Mouse (Mus musculus) hindbrain, embryonic 11.5 days (tissue): ENCODE data around the gene Sgms2. TPM values are rescaled to one million over a fixed set of nuclear protein-coding genes. Genes with fewer than 3 reads are reported as not detected.
A peak's percentile ranks its signal among the peaks of the same experiment; 100 is the strongest.
"Not testable (repeated sequence)": the region's sequence is repeated elsewhere in the genome, so short reads cannot be mapped to it uniquely, and the experiment has no call there.

Experiments used
- ATAC-seq: fragments of 200-750 bp; cut with Nextera tagmentation; 2 replicates; pipeline ENCODE4 v1.8.0; 2017; ENCODE audit warnings: mild to moderate bottlenecking, moderate TSS enrichment, moderate library complexity; ENCODE audit not compliant: low FRiP score
- DNase-seq: peaks from one replicate; pipeline ENCODE4 v3.0.0-alpha.2; 2015; ENCODE audit warnings: low spot score
- H3K27ac ChIP-seq: fragments of 300-500 bp; sonication (generic); 2 replicates; pipeline ENCODE4 v1.5.1; 2014; ENCODE audit warnings: mild to moderate bottlenecking, low read depth, low read length
- H3K27me3 ChIP-seq: fragments of 300-500 bp; sonication (generic); 2 replicates; pipeline ENCODE4 v1.6.1; 2014; ENCODE audit warnings: mild to moderate bottlenecking, low read length, moderate library complexity, mixed read lengths; ENCODE audit not compliant: control insufficient read depth, insufficient read depth
- H3K36me3 ChIP-seq: fragments of 300-500 bp; sonication (generic); 2 replicates; pipeline ENCODE4 v1.6.1; 2014; ENCODE audit warnings: mild to moderate bottlenecking, low read length, moderate library complexity, mixed read lengths; ENCODE audit not compliant: control insufficient read depth, insufficient read depth
- H3K4me1 ChIP-seq: fragments of 300-500 bp; sonication (generic); replicated peaks from 2 replicates; pipeline ENCODE4 v1.6.1; 2014; ENCODE audit warnings: low read length, mixed read lengths; ENCODE audit not compliant: control insufficient read depth, insufficient read depth
- H3K4me2 ChIP-seq: fragments of 300-500 bp; sonication (generic); replicated peaks from 2 replicates; pipeline ENCODE4 v1.6.1; 2014; ENCODE audit warnings: mild to moderate bottlenecking, low read depth, low read length
- H3K4me3 ChIP-seq: fragments of 300-500 bp; sonication (generic); 2 replicates; pipeline ENCODE4 v1.5.1; 2014; ENCODE audit warnings: low read depth, low read length
- H3K9ac ChIP-seq: fragments of 300-500 bp; sonication (generic); 2 replicates; pipeline ENCODE4 v1.6.1; 2014; ENCODE audit warnings: low read depth, low read length
- H3K9me3 ChIP-seq: fragments of 300-500 bp; sonication (generic); 2 replicates; pipeline ENCODE4 v1.6.1; 2016; ENCODE audit warnings: low read length; ENCODE audit not compliant: control insufficient read depth
- WGBS: fragments of 180-500 bp; shearing (Covaris S2); extraction: QIAGEN DNeasy Blood & Tissue Kit; methylation state at CpG from one replicate; pipeline ENCODE4 v1.1.7; 2014; 5-methylcytosine and 5-hydroxymethylcytosine counted together
- polyA plus RNA-seq: library from polyadenylated mRNA; unstranded; fragments of >200 nt; fragmentation: Nextera tagmentation; extraction: Ambion mirVana; gene quantifications from 2 replicates; pipeline ENCODE4 v1.2.1, GENCODE M21; 2014

Gene Sgms2
- polyA plus RNA-seq, 1 experiment from 2014 or later: 1.0 TPM

DNA sequence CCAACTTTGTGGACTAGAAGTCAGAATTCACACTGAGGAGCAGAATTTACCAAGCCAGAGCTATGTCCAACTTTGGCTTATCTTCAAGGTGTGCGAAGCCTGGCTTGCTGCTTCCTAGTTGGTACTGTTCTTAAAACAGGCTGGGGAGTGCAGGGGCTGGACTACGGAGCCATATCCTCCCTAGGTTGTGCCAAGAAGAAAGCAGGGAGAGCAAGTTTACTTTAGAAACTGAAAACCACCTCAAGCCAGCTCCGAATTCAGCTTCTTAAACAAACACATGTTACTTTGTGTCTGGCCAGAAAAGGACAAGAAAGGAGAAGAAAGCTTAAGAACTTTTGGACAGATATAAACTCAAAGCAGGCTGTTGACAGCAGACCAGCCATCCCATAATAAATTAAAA is 150.3 kb downstream of the Sgms2 start:
- DNase-seq: no peak
- no peak overlapping the region for H3K27ac ChIP-seq
- H3K9me3 ChIP-seq: no peaks in the 10 kb centered on the region
- no peaks in the 10 kb centered on the region for H3K36me3 ChIP-seq
- no peaks in the 10 kb centered on the region for H3K4me1 ChIP-seq
- no peak for ATAC-seq
- WGBS: 73% methylated on average over 3 of the region's 3 CpGs
- H3K9ac ChIP-seq: no peak overlapping the region
- no peaks in the 10 kb centered on the region for H3K27me3 ChIP-seq
- no peak overlapping the region for H3K4me2 ChIP-seq
- H3K4me3 ChIP-seq: no peak overlapping the region

DNA sequence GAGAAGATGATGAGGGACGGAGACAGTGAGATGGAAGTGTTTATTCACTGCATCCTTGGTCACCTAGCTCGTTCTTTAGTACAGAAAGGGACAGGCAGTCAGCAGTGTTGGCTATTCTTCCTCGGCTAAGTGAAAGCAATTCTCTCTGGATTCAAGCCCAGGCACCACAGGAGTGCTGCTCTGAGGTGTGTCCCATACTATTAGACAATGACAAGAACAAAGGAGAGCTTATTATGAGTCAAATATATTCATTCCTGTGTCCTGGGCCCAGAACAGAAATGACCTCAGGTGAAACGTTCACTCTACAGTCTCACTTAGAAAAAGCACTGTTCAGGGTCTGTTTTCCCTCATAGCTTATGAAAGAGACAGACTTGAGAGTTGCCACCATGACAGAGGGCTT is 151.9 kb downstream of the Sgms2 start:
- no peak for ATAC-seq
- no peaks in the 10 kb centered on the region for H3K27me3 ChIP-seq
- H3K9me3 ChIP-seq: no peaks in the 10 kb centered on the region
- no peak overlapping the region for H3K4me3 ChIP-seq
- no peak overlapping the region for H3K27ac ChIP-seq
- no peak for DNase-seq
- 78% methylated on average over 4 of the region's 4 CpGs for WGBS
- H3K4me1 ChIP-seq: no peaks in the 10 kb centered on the region
- no peaks in the 10 kb centered on the region for H3K36me3 ChIP-seq
- no peak overlapping the region for H3K9ac ChIP-seq
- no peak overlapping the region for H3K4me2 ChIP-seq

DNA sequence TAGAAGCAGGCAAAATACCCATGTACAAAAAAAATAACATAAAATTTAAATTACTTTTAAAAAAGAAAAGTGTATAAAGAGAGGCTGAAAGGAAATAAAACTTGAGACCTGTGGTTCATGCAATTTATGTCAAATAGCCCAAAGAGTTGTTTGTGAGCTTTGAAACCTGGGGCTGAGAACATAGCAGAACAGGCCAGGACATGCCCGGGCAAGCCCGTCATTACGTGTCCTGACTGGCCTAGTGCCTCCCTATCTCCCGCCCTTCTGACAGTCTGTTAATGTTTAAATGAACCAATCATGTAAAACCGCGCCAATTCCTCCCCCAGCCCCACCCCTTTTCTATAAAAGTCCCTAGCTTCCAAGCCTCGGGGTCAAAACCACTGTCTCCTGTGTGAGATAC is 153.5 kb downstream of the Sgms2 start:
- not testable (repeated sequence) for H3K4me3 ChIP-seq, H3K4me1 ChIP-seq, H3K27ac ChIP-seq, H3K36me3 ChIP-seq, H3K27me3 ChIP-seq, ATAC-seq, H3K9me3 ChIP-seq, H3K9ac ChIP-seq, DNase-seq, H3K4me2 ChIP-seq
- 100% methylated on average over 1 of the region's 7 CpGs for whole genome bisulfite sequencing

DNA sequence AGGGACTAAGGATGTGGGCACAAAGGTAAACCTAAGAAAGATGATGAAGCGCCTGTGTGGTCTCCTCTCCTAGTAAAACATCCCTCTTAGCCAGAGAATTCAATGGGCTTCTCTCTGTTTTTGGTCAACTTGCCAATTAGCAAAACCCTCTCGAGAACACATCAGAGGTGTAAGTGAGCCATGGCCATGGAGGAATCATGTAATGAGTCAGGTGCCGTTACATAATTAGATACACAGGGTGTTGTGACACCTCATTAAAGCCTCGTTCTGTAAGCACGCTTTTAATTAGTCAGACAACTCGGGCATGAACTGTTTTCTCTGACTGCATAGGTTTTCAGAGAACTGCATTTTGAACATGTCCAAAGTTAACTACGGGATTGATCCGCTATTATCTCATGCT is 154.6 kb downstream of the Sgms2 start:
- no peak overlapping the region for H3K4me3 ChIP-seq
- no peaks in the 10 kb centered on the region for H3K36me3 ChIP-seq
- H3K4me1 ChIP-seq: no peaks in the 10 kb centered on the region
- no peak overlapping the region for H3K27ac ChIP-seq
- H3K9ac ChIP-seq: no peak overlapping the region
- ATAC-seq: no peak
- DNase-seq: no peak
- WGBS: 90% methylated on average over 8 of the region's 8 CpGs
- H3K4me2 ChIP-seq: no peak overlapping the region
- no peaks in the 10 kb centered on the region for H3K27me3 ChIP-seq
- no peaks in the 10 kb centered on the region for H3K9me3 ChIP-seq

DNA sequence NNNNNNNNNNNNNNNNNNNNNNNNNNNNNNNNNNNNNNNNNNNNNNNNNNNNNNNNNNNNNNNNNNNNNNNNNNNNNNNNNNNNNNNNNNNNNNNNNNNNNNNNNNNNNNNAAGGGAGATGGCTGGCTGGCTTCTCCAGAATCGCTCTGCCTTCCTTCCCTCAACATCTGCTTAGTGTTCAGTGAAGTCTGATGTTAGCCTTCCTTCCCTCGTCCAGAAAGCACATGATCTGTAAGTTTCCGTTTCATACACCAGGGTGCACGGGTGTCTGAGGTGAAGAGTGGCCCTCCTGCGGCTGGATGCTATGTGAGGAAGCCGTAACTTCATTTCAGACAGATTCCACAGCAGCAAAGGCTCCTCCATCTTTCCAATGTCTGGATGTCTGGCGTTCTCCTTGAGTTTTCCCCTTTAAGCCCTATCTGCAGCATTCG is 156.1 kb downstream of the Sgms2 start:
- ATAC-seq (no peak), DNase-seq (no peak)
- Histone ChIP-seq H3K4me3 (no peak overlapping the region), H3K36me3 (no peaks in the 10 kb centered on the region), H3K4me1 (no peaks in the 10 kb centered on the region), H3K27me3 (no peaks in the 10 kb centered on the region), H3K4me2 (no peak overlapping the region), H3K9me3 (no peaks in the 10 kb centered on the region), H3K27ac (no peak overlapping the region), H3K9ac (no peak overlapping the region)
- 83% methylated on average over 8 of the region's 8 CpGs for WGBS

DNA sequence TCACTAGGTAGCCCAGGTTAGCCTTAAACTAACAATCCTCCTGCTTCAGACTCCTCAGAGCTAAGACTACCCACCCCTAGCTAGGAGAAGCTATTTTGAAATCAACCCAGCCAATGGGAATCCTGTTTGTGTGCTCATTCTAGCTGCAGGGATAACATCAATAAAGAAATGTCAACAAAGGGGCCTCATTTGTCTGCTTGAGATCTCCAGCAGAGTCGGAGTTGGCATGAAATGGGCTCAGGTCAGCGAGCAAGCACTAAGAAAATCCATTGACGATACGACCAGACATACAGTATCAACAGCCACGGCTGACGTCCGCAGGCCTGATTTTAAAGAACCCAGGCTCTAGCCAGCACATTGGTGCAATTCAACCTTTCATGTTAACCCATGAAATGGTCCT is 164.0 kb downstream of the Sgms2 start:
- no peak overlapping the region for H3K4me2 ChIP-seq
- H3K27me3 ChIP-seq: no peaks in the 10 kb centered on the region
- no peaks in the 10 kb centered on the region for H3K4me1 ChIP-seq
- H3K27ac ChIP-seq: no peak overlapping the region
- no peaks in the 10 kb centered on the region for H3K9me3 ChIP-seq
- ATAC-seq (no peak), DNase-seq (no peak)
- H3K9ac ChIP-seq: no peak overlapping the region
- H3K36me3 ChIP-seq: no peaks in the 10 kb centered on the region
- WGBS: 61% methylated on average over 7 of the region's 7 CpGs
- no peak overlapping the region for H3K4me3 ChIP-seq

GRCm38 (mm10) chr3:131326637-131327036 is 164.6 kb downstream of the Sgms2 start:
- H3K4me2 ChIP-seq: no peak overlapping the region
- no peak overlapping the region for H3K4me3 ChIP-seq
- H3K27me3 ChIP-seq: no peaks in the 10 kb centered on the region
- ATAC-seq (no peak), DNase-seq (no peak)
- H3K9ac ChIP-seq: no peak overlapping the region
- no peaks in the 10 kb centered on the region for H3K36me3 ChIP-seq
- no peaks in the 10 kb centered on the region for H3K4me1 ChIP-seq
- no peaks in the 10 kb centered on the region for H3K9me3 ChIP-seq
- no peak overlapping the region for H3K27ac ChIP-seq
- WGBS: 89% methylated on average over 4 of the region's 4 CpGs

- no peak for DNase-seq
- WGBS: 77% methylated on average over 14 of the region's 14 CpGs
These were observed 169.0 kb downstream of the Sgms2 start for GRCm38 (mm10) chr3:131322081-131322815.

GRCm38 (mm10) chr3:131320184-131320583 is 171.0 kb downstream of the Sgms2 start:
- H3K27ac ChIP-seq: no peak overlapping the region
- no peak overlapping the region for H3K4me2 ChIP-seq
- 4% methylated on average over 3 of the region's 3 CpGs for WGBS
- H3K9ac ChIP-seq: no peak overlapping the region
- H3K4me1 ChIP-seq: no peaks in the 10 kb centered on the region
- no peak for ATAC-seq
- H3K9me3 ChIP-seq: no peaks in the 10 kb centered on the region
- DNase-seq: peak; percentile 88
- H3K27me3 ChIP-seq: no peaks in the 10 kb centered on the region
- no peak overlapping the region for H3K4me3 ChIP-seq
- no peaks in the 10 kb centered on the region for H3K36me3 ChIP-seq

More at GRCm38 (mm10) chr3:131322081-131322815, 169.0 kb downstream of the Sgms2 start:
- H3K4me3 ChIP-seq: no peak overlapping the region
- H3K4me1 ChIP-seq: no peaks in the 10 kb centered on the region
- H3K36me3 ChIP-seq: no peaks in the 10 kb centered on the region
- ATAC-seq: no peak
- no peaks in the 10 kb centered on the region for H3K27me3 ChIP-seq
- no peak overlapping the region for H3K9ac ChIP-seq
- H3K27ac ChIP-seq: no peak overlapping the region
- H3K4me2 ChIP-seq: no peak overlapping the region
- H3K9me3 ChIP-seq: no peaks in the 10 kb centered on the region
